Mouse (Mus musculus) mature B cell (primary cell): ENCODE data around the gene Zmat5.

Experiments used
- in situ Hi-C: fragments of 300-500 bp; cut with MboI; formaldehyde crosslinking; loops from 2 replicates; pipeline ENCODE4 v1.14.3; 2019

The Zmat5 gene

GRCm38 (mm10) chr11:4736355-4736754 lies 31.9 kb downstream of the Zmat5 start:
- in situ Hi-C loops = no loop called here

DNA sequence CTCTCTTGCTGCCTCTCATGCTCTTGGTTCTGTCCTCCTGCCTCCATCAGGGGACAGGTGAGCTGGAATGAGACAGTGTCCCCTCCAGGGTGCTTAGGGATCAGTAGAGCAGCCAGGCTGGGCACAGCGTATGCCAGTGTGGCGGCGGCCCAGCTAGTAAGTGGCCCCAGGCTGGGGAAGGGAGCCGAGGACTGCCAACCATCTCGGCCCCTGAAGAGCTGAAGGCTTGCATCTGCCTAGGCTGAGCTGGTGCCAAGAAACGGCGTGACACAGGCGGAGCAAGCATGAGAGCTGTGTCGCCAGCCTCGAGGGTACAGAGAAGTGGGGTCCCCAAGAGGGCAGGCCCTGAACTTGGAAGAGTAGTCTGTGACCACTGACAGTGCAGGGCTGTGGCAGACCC lies 33.2 kb downstream of the Zmat5 start:
- in situ Hi-C loops = no loop called here

GRCm38 (mm10) chr11:4738719-4739118 lies 34.2 kb downstream of the Zmat5 start:
- in situ Hi-C loops = no loop called here

DNA sequence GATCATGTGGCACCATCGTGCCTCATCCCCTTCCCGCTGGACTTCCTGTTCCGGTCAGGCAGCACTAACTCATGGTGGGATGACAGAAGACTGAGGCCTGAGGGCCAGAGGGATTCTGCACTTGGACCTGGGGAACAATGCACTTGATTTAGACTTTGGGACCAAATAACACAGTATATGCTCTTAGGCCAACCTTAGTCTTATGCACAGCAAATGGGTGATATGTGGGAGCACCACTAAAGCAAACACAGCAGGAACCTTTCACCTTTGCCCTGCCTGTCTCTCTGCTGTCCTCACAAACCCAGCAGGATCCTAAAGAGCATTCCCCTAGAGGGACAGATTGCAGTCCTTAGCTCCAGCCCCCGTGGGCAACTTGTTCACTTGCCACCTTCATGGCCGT lies 36.3 kb downstream of the Zmat5 start:
- in situ Hi-C loops = no loop called here

- in situ Hi-C loops = no loop called here
These were observed 40.2 kb downstream of the Zmat5 start for GRCm38 (mm10) chr11:4744691-4745090.

DNA sequence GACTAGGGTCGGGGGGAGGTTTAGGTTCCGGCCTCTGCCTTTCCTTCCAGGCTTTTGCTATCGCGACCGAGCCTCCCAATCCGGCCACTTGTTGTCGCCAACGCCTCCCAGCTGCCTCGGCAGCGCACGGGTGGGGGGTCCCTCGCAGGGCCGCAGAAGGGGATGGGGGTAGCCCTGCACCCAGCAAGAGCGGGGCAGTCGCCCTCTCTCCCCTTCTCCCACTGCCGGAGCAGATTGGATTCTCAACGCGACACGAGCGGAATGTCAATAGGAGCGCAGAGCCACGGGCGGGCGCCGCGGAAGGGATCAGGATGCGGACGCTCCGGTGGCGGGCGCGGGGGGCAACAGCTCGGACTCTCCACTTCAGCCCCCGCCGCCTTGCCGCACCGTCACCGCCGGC lies 41.5 kb downstream of the Zmat5 start:
- in situ Hi-C loops = no loop called here

GRCm38 (mm10) chr11:4746733-4747132 lies 42.3 kb downstream of the Zmat5 start, which contains the start of gene Cabp7:
Gene Cabp7 (minus strand): TSS chr11:4746778.
- in situ Hi-C loops = no loop called here

DNA sequence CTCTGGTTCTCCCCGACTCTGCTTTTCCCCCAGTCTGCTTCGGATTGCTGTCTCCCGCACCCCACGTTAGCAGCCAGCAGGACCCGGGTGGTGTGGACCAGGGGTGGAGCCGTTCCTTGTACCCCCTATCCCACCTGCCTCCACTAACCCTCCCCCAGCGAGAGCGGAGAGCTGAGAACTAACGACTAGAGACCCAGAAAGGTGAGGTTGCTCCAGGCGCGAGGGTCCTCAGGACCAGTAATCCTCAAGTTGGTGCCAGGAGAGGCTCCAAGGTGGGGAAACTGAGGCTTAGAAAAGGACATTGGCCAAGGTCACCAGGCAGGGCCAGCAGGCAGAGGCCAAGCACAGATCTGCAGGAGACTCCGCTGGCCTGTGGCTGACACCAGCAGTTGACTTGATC lies 42.8 kb downstream of the Zmat5 start:
- in situ Hi-C loops = no loop called here

DNA sequence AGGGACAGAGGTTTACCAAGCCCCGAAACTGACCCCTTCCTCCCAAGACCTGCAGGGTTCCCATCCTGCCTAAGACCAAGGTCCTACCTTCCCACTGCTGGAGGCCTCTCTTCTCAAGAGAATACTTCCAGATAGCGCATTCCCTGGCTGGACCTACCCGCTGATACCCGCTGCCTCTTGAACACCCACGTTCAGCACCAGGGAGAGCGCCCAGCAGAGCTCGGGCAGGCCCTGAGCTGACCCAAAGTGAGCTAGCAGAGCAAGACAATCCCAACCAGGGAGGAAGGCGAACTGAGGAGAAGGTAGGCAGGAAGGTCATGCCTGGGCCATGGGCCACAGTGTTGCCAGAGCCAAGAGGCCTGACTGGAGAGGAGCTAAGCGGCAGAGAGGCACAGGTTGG lies 45.8 kb downstream of the Zmat5 start:
- in situ Hi-C loops = no loop called here

GRCm38 (mm10) chr11:4752836-4753235 lies 48.4 kb downstream of the Zmat5 start:
- in situ Hi-C loops = no loop called here

- in situ Hi-C loops = no loop called here
These were observed 49.6 kb downstream of the Zmat5 start for GRCm38 (mm10) chr11:4754036-4754435.

GRCm38 (mm10) chr11:4754867-4755266 lies 50.4 kb downstream of the Zmat5 start:
- in situ Hi-C loops = no loop called here

DNA sequence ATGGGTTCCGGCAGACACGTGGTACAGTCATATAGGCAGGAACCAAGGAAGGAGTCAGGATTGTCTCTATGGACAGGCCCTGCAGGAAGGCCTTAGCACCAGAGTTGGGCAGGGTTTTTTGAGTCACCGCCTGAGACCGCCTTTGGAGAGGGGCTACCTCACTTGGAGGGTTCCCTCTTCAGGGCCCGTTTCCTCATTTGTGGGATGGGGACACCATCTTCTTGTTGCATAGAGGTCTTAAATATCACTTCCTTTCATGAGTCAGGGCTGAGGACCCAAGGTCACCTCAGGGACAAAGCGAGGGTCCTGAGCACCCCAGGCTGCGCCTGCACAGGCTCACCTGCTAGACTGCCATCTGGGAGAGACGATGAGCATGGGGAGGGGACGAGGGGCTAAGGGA lies 52.0 kb downstream of the Zmat5 start:
- in situ Hi-C loops = no loop called here

DNA sequence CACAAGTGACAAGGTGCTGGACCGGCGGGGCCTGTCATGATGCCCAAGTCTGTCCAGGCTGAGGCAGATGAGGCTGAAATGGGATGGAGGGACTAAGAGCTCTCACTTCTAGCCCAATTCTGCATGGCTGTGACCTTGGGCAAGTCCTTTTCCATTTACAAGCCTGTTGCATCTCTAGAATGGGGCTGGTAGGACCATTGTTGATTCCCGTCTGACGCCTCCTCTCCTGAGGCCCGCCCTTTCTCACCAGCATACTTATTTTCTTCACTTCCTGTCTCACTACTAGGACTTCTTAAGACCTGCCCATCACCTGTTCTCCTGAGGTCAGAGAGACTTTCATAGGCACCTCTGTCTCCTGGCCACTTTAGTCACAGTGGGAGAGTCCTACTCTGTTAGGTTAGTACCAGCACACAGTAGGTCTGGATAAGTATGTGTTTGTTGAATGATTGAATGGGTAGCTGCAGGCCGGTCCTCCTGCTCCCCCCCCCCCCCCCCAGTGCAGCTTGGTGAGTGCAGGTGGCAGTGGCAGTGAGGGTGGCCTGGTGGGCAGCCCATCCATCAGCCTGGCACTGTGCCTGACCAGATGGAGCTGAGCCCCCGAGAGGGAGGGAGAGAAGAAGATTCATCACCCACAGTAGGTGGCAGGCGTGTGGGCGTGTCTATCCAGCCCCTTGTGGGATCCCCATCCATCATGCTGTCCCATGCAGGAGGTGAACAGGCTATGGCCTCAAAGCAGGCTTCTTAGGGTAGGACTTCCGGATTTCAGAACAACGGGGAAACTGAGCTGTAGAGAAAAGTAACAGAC lies 52.7 kb downstream of the Zmat5 start:
- in situ Hi-C loops = no loop called here

GRCm38 (mm10) chr11:4757789-4758158 lies 53.3 kb downstream of the Zmat5 start:
- in situ Hi-C loops = no loop called here

- in situ Hi-C loops = no loop called here
These were observed 56.0 kb downstream of the Zmat5 start for GRCm38 (mm10) chr11:4760438-4760837.

GRCm38 (mm10) chr11:4761991-4762390 lies 57.5 kb downstream of the Zmat5 start:
- in situ Hi-C loops = no loop called here

- in situ Hi-C loops = no loop called here
These were observed 58.0 kb downstream of the Zmat5 start for GRCm38 (mm10) chr11:4762511-4762910.

GRCm38 (mm10) chr11:4763631-4764030 lies 59.2 kb downstream of the Zmat5 start:
- in situ Hi-C loops = no loop called here

DNA sequence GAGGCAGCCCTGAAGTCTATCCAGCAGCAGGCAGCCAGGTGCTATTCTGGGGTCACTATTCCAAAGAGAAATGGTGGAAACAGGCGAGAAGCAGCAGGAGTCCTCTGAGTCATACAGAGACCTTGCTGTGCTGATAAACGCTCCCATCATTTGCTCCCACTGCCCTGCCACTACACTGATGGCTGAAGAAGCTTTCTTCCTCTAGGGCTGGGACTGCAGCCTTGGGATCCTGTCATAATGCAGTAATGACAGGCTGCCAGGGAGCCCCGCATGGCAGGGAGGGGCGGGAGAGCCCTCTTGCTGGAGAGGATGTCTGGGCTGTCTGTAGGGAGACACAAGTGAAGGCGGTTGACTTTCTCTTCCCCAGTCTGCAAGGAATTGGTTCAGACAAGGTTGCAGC lies 60.0 kb downstream of the Zmat5 start:
- in situ Hi-C loops = no loop called here

- in situ Hi-C loops = no loop called here
These were observed 63.9 kb downstream of the Zmat5 start for GRCm38 (mm10) chr11:4768399-4768798.

- in situ Hi-C loops = no loop called here
These were observed 64.8 kb downstream of the Zmat5 start for GRCm38 (mm10) chr11:4769293-4769692.

- in situ Hi-C loops = no loop called here
These were observed 65.4 kb downstream of the Zmat5 start for GRCm38 (mm10) chr11:4769881-4770280.

GRCm38 (mm10) chr11:4771756-4772155 lies 67.3 kb downstream of the Zmat5 start:
- in situ Hi-C loops = no loop called here
